Mouse (Mus musculus) forebrain, embryonic 13.5 days (tissue): ENCODE results near the gene P2rx6. TPM values are rescaled to one million over a fixed set of nuclear protein-coding genes. Genes with fewer than 3 reads are reported as not detected.

Experiments used
- ATAC-seq: fragments of 200-750 bp; cut with Nextera tagmentation; 2 replicates; pipeline ENCODE4 v1.8.0; 2017
- H3K27ac ChIP-seq: fragments of 300-500 bp; sonication (generic); 2 replicates; pipeline ENCODE4 v1.5.1; 2015; ENCODE audit warnings: inconsistent platforms, mild to moderate bottlenecking, moderate library complexity
- H3K27me3 ChIP-seq: fragments of 300-500 bp; sonication (generic); 2 replicates; pipeline ENCODE4 v1.6.1; 2015; ENCODE audit warnings: mild to moderate bottlenecking, inconsistent platforms
- H3K36me3 ChIP-seq: fragments of 300-500 bp; sonication (generic); 2 replicates; pipeline ENCODE4 v1.6.1; 2015; ENCODE audit warnings: mild to moderate bottlenecking, inconsistent platforms; ENCODE audit not compliant: poor library complexity, severe bottlenecking
- H3K4me1 ChIP-seq: fragments of 300-500 bp; sonication (generic); 2 replicates; pipeline ENCODE4 v1.6.1; 2015; ENCODE audit warnings: inconsistent platforms
- H3K4me2 ChIP-seq: fragments of 300-500 bp; sonication (generic); 2 replicates; pipeline ENCODE4 v1.6.1; 2015; ENCODE audit warnings: inconsistent platforms, mild to moderate bottlenecking, moderate library complexity
- H3K4me3 ChIP-seq: fragments of 300-500 bp; sonication (generic); 2 replicates; pipeline ENCODE4 v1.5.1; 2015; ENCODE audit warnings: mild to moderate bottlenecking, inconsistent platforms
- H3K9ac ChIP-seq: fragments of 300-500 bp; sonication (generic); 2 replicates; pipeline ENCODE4 v1.6.1; 2015; ENCODE audit warnings: mild to moderate bottlenecking, inconsistent platforms
- H3K9me3 ChIP-seq: fragments of 300-500 bp; sonication (generic); replicated peaks from 2 replicates; pipeline ENCODE4 v1.6.1; 2016; ENCODE audit warnings: inconsistent platforms
- WGBS: fragments of 180-500 bp; shearing (Covaris S2); methylation state at CpG from one replicate; pipeline ENCODE4 v1.1.7; 2015; 5-methylcytosine and 5-hydroxymethylcytosine counted together
- polyA plus RNA-seq: library from polyadenylated mRNA; unstranded; fragments of >200 nt; fragmentation: Nextera tagmentation; extraction: Ambion mirVana; gene quantifications from 2 replicates; pipeline ENCODE4 v1.2.1, GENCODE M21; 2015

Gene P2rx6
- polyA plus RNA-seq, 1 experiment from 2014 or later: 0.84 TPM

GRCm38 (mm10) chr16:17564221-17564620 is 2.5 kb downstream of the P2rx6 start:
- H3K9ac ChIP-seq: no peak overlapping the region
- peaks cover 23% of the 10 kb centered on the region for H3K4me1 ChIP-seq
- no peak for ATAC-seq
- 80% methylated on average over 2 of the region's 2 CpGs for WGBS
- H3K4me3 ChIP-seq: no peak overlapping the region
- no peaks in the 10 kb centered on the region for H3K36me3 ChIP-seq
- no peak overlapping the region for H3K4me2 ChIP-seq
- no peaks in the 10 kb centered on the region for H3K9me3 ChIP-seq
- H3K27me3 ChIP-seq: peaks cover 18% of the 10 kb centered on the region
- no peak overlapping the region for H3K27ac ChIP-seq

- ATAC-seq: no peak
- H3K36me3 ChIP-seq: no peaks in the 10 kb centered on the region
- 75% methylated on average over 3 of the region's 3 CpGs for whole genome bisulfite sequencing
- peaks cover 18% of the 10 kb centered on the region for H3K27me3 ChIP-seq
- H3K4me3 ChIP-seq: no peak overlapping the region
- H3K4me1 ChIP-seq: peaks cover 20% of the 10 kb centered on the region
- no peak overlapping the region for H3K27ac ChIP-seq
- no peak overlapping the region for H3K9ac ChIP-seq
- no peak overlapping the region for H3K4me2 ChIP-seq
- H3K9me3 ChIP-seq: no peaks in the 10 kb centered on the region
These were observed 3.1 kb downstream of the P2rx6 start for GRCm38 (mm10) chr16:17564771-17565170.

- H3K9me3 ChIP-seq: no peaks in the 10 kb centered on the region
- H3K27me3 ChIP-seq: peaks cover 18% of the 10 kb centered on the region
- no peak overlapping the region for H3K27ac ChIP-seq
- H3K4me3 ChIP-seq: no peak overlapping the region
- H3K36me3 ChIP-seq: no peaks in the 10 kb centered on the region
- 26% methylated on average over 4 of the region's 4 CpGs for WGBS
- H3K4me1 ChIP-seq: peaks cover 12% of the 10 kb centered on the region
- H3K4me2 ChIP-seq: no peak overlapping the region
- no peak for ATAC-seq
- H3K9ac ChIP-seq: no peak overlapping the region
These were observed 4.5 kb downstream of the P2rx6 start for GRCm38 (mm10) chr16:17566186-17566585.

GRCm38 (mm10) chr16:17575870-17576824 is 14.5 kb downstream of the P2rx6 start:
- ATAC-seq: peak; percentile 89
- H3K27me3 ChIP-seq: peaks cover 40% of the 10 kb centered on the region
- H3K9me3 ChIP-seq: no peaks in the 10 kb centered on the region
- H3K4me1 ChIP-seq: peaks cover 13% of the 10 kb centered on the region; the same call in 1 of the 2 replicates
- H3K4me3 ChIP-seq: peak overlapping the region; percentile 48
- no peak overlapping the region for H3K27ac ChIP-seq
- peak overlapping the region; percentile 64 for H3K9ac ChIP-seq
- 15% methylated on average over 44 of the region's 45 CpGs for WGBS
- H3K36me3 ChIP-seq: no peaks in the 10 kb centered on the region
- H3K4me2 ChIP-seq: peak overlapping the region; percentile 72

GRCm38 (mm10) chr16:17576825-17577215 is 15.1 kb downstream of the P2rx6 start:
- H3K4me3 ChIP-seq: peak overlapping the region; percentile 48
- 15% methylated on average over 8 of the region's 8 CpGs for WGBS
- H3K27ac ChIP-seq: no peak overlapping the region
- peak overlapping the region; percentile 64 for H3K9ac ChIP-seq
- H3K27me3 ChIP-seq: peaks cover 40% of the 10 kb centered on the region
- H3K36me3 ChIP-seq: no peaks in the 10 kb centered on the region
- no peak for ATAC-seq
- no peaks in the 10 kb centered on the region for H3K9me3 ChIP-seq
- H3K4me1 ChIP-seq: peaks cover 13% of the 10 kb centered on the region; the same call in 1 of the 2 replicates
- H3K4me2 ChIP-seq: peak overlapping the region; percentile 72

GRCm38 (mm10) chr16:17583064-17583463 is 21.4 kb downstream of the P2rx6 start, which contains the start of gene Slc7a4:
Gene Slc7a4 (minus strand): TSS chr16:17583214.
- no peaks in the 10 kb centered on the region for H3K36me3 ChIP-seq
- no peak within 1 kb of the TSS for H3K9ac ChIP-seq
- 9% methylated on average over 8 of the region's 8 CpGs for WGBS
- no peak for ATAC-seq
- H3K4me3 ChIP-seq: no peak within 1 kb of the TSS
- no peak within 1 kb of the TSS for H3K27ac ChIP-seq
- H3K4me2 ChIP-seq: no peak within 1 kb of the TSS
- no peaks in the 10 kb centered on the region for H3K4me1 ChIP-seq
- H3K9me3 ChIP-seq: no peaks in the 10 kb centered on the region; the same call in 1 of the 2 replicates
- peaks cover 6% of the 10 kb centered on the region for H3K27me3 ChIP-seq

- H3K4me1 ChIP-seq: no peaks in the 10 kb centered on the region
- H3K9ac ChIP-seq: no peak overlapping the region
- ATAC-seq: no peak
- no peak overlapping the region for H3K27ac ChIP-seq
- no peak overlapping the region for H3K4me3 ChIP-seq
- H3K4me2 ChIP-seq: no peak overlapping the region
- no peaks in the 10 kb centered on the region for H3K27me3 ChIP-seq
- H3K36me3 ChIP-seq: no peaks in the 10 kb centered on the region
- 87% methylated on average over 7 of the region's 7 CpGs for WGBS
- no peaks in the 10 kb centered on the region; the same call in 1 of the 2 replicates for H3K9me3 ChIP-seq
These were observed 22.9 kb downstream of the P2rx6 start for GRCm38 (mm10) chr16:17584555-17584954.

- WGBS: 71% methylated on average over 2 of the region's 2 CpGs
These were observed 29.0 kb downstream of the P2rx6 start for GRCm38 (mm10) chr16:17590731-17591130.

GRCm38 (mm10) chr16:17600944-17601562 is 39.4 kb downstream of the P2rx6 start:
- 71% methylated on average over 3 of the region's 3 CpGs for WGBS
- Histone ChIP-seq H3K4me1 (no peaks in the 10 kb centered on the region), H3K27ac (no peak overlapping the region), H3K27me3 (no peaks in the 10 kb centered on the region), H3K4me2 (no peak overlapping the region), H3K9me3 (no peaks in the 10 kb centered on the region), H3K36me3 (no peaks in the 10 kb centered on the region), H3K4me3 (no peak overlapping the region), H3K9ac (no peak overlapping the region)
- ATAC-seq: no peak

More at GRCm38 (mm10) chr16:17590731-17591130, 29.0 kb downstream of the P2rx6 start:
- Histone ChIP-seq H3K4me2 (no peak overlapping the region), H3K36me3 (no peaks in the 10 kb centered on the region), H3K4me3 (no peak overlapping the region), H3K27me3 (no peaks in the 10 kb centered on the region), H3K9ac (no peak overlapping the region), H3K4me1 (no peaks in the 10 kb centered on the region), H3K27ac (no peak overlapping the region), H3K9me3 (no peaks in the 10 kb centered on the region; the same call in 1 of the 2 replicates)
- ATAC-seq: no peak

GRCm38 (mm10) chr16:17604941-17605340 is 43.3 kb downstream of the P2rx6 start:
- no peaks in the 10 kb centered on the region for H3K27me3 ChIP-seq
- no peaks in the 10 kb centered on the region for H3K9me3 ChIP-seq
- H3K9ac ChIP-seq: no peak overlapping the region
- no peak for ATAC-seq
- H3K4me3 ChIP-seq: no peak overlapping the region
- H3K4me2 ChIP-seq: no peak overlapping the region
- H3K36me3 ChIP-seq: no peaks in the 10 kb centered on the region
- H3K27ac ChIP-seq: no peak overlapping the region
- WGBS: 57% methylated on average over 4 of the region's 4 CpGs
- H3K4me1 ChIP-seq: no peaks in the 10 kb centered on the region

GRCm38 (mm10) chr16:17605684-17606083 is 44.0 kb downstream of the P2rx6 start:
- Histone ChIP-seq H3K36me3 (no peaks in the 10 kb centered on the region), H3K4me1 (no peaks in the 10 kb centered on the region), H3K9ac (no peak overlapping the region), H3K9me3 (no peaks in the 10 kb centered on the region), H3K4me3 (no peak overlapping the region), H3K27ac (no peak overlapping the region), H3K27me3 (no peaks in the 10 kb centered on the region), H3K4me2 (no peak overlapping the region)
- no peak for ATAC-seq
- 78% methylated on average over 5 of the region's 5 CpGs for WGBS

GRCm38 (mm10) chr16:17611383-17611782 is 49.7 kb downstream of the P2rx6 start:
- Histone ChIP-seq H3K4me1 (no peaks in the 10 kb centered on the region), H3K9ac (no peak overlapping the region), H3K4me3 (no peak overlapping the region), H3K4me2 (no peak overlapping the region), H3K9me3 (no peaks in the 10 kb centered on the region), H3K27me3 (no peaks in the 10 kb centered on the region), H3K36me3 (no peaks in the 10 kb centered on the region), H3K27ac (no peak overlapping the region)
- ATAC-seq: no peak
- WGBS: 76% methylated on average over 4 of the region's 4 CpGs
